Mouse (Mus musculus) neutrophil, adult 5-6 weeks (primary cell): ENCODE measurements around the gene Myo19. TPM values are rescaled to one million over a fixed set of nuclear protein-coding genes. Genes with fewer than 3 reads are reported as not detected.
"Not testable (repeated sequence)": the region's sequence is repeated elsewhere in the genome, so short reads cannot be mapped to it uniquely, and the experiment has no call there.

ENCODE experiments used
- ATAC-seq: fragments of 151-379, 151-347 bp; 2 replicates; pipeline ENCODE4 v1.8.0; 2017; ENCODE audit warnings: mild to moderate bottlenecking, moderate TSS enrichment; ENCODE audit not compliant: insufficient number of reproducible peaks, poor library complexity, low FRiP score, severe bottlenecking; ENCODE audit errors: extremely low read depth
- total RNA-seq: library from RNA; stranded (forward); fragments of 200-1000 nt; gene quantifications from 2 replicates; pipeline ENCODE4 v1.2.3, GENCODE M21; 2017

Gene Myo19
- 4.1 and 4.8 TPM in 2 replicates for total RNA-seq

DNA sequence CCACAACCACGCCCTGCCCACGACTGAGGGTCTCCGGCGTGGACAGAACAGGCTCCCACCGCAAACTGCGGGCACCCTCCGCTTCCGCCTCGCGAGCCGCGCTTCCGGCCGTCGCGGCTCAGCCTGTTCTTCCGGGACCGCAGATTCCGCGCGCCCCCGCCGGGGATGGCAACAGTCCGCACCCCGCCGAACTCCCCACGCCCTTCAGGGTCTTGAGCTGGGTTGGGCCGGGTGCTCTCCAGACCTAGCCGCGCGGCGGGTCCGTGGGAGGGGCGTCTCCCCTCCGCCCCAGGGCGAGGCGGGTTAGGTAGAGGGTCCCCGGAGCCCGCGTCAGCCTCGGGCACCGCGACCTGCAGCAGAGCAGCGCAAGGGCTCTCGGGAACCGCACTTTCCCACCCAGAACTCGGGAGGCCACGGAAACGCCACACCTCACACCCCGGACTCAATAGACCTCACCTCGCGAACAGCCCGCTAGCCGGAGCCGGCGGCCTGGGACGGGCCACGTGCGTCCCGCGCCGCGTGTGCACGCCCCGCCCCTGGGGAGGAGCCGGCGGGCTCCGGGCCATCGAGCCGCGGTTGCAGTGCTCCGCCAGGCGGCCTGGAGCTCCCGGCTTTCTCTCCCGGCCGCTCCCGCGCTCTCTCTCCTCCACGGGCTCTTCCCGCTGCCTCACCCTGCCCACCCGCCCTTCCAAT, at the start of gene Myo19, which contains the start of gene Pigw:
Myo19 (plus strand) TSS at position 377 of the 693 bp plus-strand sequence.
Pigw (minus strand) TSS at position 514 of the 693 bp plus-strand sequence.
- peak; percentile 66 for ATAC-seq

DNA sequence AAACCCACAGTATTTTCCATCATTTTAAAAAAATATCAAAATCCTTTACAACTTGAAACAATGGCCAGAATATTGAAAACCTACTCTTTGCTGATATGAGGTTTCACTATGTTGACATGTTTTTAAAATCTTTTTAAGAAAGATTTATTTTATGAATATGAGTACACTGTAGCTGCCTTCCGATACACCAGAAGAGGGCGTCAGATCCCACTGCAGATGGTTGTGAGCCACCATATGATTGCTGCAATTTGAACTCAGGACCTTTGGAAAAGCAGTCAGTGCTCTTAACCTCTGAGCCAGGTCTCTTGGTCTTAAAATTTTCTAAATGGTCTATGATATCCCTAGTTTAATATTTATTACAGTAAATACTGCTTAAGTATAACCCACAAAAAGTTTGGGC, 40.6 kb upstream of the Myo19 start:
- no peak for ATAC-seq

DNA sequence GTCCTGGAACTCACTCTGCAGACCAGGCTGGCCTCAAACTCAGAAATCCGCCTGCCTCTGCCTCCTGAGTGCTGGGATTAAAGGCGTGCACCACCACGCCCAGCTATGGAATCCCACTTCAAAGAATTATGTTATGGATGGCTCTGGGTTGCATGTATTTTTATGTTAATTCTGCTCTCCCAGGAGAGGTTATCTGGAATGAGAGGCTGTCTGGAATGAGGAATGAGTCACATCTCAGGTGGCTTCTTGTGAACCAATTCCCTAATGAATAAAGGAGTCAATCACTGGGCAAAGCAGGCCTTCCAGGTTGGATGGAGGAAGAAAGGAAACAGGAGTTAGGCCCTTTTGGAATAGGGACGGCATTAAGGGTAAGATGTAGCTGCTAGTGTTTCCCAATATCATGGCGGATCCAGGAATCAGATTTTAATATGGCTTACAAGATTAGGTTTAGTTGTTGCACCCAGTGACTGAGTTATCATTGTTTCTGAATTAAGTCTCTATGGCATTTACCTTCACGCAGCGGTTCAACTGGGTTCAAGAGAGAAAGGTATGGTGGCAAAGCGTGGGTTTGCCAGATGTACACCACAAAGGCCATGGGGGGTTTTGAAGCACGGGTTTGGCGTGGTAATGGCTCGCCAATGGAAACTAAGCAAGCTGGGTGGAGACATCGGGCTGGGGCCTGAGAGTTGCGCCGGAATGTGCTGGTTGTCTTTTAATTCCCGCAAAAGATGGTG, 33.0 kb upstream of the Myo19 start:
- ATAC-seq, result no peak

DNA sequence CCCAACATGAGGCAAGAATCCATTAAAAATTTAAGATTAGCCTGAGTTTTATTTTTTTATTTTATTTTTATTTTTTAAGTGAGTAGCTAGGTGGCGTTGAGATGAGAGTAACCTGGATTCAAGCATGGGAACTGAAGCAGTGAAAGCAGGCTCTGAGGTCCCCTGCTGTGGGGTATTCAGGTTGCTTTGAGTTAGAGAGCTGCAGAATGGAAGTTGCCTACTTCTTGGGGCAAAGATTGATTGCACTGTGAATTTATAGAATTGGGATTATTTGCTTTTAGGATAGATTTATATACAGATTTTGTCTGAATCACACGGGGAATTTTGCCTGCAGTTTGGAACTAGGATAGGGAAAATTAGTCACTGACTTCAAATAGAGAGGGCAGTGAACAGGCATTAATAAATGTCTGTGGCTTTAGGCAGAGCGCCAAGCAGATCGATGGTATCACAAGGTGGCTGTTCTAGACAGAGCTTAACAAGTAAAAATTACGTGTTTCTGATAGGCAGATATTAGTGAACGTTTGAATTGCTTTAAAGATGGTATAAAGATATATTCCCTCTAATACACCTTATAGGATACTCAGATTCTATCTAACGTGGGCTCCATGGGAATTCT, 32.4 kb upstream of the Myo19 start:
- ATAC-seq, result no peak

DNA sequence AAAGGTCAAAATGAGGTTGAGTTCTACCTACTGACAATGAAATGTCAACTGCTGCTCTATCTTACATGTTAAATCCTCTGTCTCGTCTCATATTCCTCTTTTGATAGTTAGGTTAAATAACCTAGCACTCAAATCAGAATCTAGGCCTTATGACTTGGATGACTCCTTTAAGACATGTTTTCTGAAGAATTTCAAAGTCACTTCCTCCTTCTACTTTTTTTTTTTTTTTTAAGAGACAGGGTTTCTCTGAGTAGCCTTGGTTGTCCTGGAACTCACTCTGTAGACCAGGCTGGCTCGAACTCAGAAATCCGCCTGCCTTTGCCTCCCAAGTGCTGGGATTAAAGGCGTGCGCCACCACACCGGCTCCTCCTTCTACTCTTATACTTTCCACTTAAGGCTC, 24.7 kb upstream of the Myo19 start:
- ATAC-seq, result no peak

DNA sequence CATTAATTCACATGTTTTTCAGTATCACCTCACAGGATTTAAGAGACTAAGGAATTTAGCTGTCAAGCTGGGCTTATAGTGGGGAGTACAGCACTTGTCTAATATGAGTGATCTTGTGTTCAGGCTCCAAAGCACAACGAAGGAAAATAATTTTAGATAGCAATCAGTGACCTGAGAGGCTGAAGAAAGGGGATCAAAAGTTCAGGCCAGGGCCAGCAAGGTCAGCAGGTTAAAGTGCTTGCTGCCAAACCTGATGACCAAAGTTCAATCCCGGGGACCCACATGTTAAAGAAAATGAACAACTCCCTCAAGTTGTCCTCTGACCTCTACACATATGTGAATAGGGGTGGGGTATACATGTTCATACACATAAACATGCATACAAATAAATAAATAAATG, 14.7 kb upstream of the Myo19 start:
- ATAC-seq, result no peak

DNA sequence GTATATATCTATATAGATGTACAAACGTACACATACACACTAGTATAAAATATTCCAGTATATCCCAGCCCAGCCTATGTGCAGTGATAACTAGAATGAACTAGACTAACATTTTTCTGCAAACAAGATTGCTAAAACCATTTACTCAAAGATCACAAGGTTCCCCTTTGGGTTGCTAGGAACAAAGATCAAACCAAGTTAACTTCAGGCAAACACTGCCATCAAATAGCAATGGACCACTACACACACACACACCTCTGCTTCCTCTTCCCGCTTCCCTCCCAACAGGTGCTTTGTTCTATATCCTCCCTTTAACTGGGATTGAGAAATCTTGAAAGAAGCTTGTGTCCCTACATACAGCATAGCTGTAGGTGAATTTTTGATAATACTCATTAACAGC, 12.4 kb upstream of the Myo19 start:
- ATAC-seq, result no peak

DNA sequence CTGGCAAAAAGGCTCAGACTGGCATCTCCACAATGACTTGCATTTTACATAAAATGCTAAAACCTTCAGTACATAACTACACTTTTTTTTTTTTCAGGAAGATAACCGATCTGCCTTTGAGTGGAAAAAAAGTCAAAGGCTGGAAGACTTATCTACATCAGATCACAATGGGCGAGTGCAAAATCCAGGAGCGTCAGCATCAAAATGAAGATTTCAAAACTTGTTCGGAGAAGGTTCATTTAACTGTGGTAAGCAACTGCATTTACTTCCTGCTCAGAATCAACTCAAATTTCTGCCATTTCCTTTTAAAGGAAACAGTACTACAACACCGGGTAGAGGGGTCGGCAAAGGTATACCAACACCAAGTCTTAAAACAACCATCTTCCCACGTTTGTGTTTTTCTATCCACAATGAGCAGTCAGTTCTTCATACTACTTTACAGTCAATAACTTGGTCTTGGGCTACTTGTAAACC, 11.1 kb upstream of the Myo19 start:
- no peak for ATAC-seq

DNA sequence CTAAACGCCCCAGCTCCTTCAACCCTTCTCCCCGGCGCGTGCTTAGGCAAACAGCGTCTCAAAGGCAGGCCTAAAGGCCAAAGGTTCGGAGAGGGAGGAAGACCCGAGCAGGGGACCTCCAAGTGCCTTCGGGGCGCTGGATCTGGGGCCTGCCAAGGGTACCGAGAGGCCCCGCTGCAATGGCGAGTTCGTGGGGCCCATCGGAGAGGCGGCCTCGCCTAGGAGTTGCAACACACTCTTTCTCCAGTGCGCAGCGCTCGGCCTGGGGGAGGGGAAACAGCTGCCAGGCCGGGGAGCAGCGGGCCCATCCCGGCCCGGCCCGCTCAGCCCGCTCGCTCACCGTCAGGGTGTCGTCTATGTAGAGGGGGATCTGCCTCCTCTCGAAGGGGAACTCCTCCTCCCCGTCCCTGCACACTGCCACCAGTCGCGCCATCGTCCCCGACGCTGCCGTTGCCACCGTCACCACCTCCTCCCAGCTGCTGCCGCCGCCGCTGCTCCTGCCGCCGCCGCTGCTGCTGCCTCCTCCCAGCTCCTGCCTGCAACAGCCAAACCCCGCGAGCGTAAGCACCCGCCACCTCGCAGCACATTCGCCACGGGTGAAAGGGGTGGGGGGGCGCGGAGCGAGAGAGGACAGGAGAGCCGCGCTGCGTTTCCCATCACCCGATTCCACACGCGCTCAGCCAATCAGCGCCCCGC, 10.3 kb upstream of the Myo19 start:
- ATAC-seq, result peak; percentile 79

DNA sequence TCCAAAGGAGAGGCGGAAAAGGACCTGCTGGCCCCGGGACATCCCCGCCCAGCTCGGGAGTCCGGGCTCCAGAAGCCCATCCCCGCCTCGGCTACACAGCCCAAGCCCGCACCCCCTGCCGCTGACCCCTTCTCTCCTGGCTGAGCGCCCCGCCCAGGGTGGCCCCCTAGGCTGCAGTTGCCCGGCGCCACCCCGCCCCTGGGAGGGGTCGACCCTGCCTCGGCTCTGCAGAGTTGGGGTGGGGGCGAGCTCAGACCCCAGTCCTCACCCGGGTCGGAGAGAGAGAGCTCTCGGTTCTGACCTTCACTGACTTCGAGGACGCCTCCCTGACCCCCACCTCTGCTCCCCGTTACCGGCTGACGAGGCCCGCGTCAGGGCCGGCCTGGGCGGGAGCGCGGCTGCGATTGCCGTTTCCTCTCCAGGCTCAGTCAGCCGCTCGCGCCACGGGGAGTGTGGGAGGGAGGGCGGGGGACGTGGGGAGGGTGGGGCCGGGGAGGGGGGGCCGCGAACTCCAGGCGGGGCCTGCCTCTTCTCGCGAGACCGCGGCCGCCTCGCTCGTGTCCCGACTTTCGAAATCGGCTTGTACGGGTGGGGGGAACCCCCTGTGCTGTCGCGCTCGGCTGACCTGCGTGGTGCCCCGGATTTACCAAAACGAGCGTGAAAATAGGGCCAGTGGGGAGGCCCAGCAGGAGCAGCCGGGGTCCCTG, 9.5 kb upstream of the Myo19 start, which contains the start of gene Ggnbp2:
Ggnbp2 (minus strand) TSS at position 481 of the 707 bp plus-strand sequence.
- peak; percentile 64 for ATAC-seq

DNA sequence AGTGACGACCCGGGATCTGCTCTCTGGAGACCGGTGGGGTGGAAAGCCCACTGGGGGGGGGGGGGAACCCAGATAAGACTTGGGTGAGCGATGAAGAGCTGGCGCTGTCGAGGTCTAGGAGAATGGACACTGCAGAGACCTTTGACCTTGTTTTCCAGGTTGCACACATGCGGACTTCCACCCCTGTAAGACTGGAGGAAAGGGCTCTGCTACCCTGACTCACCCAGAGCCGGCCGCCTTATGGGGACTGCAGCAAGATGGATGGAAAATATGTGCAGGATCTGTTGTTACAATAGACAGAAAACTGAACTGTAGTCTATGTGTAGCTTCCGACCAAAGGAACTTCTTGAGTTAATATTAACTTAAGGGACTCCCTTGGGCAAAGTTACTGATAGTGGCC, 8.9 kb upstream of the Myo19 start:
- no peak for ATAC-seq

DNA sequence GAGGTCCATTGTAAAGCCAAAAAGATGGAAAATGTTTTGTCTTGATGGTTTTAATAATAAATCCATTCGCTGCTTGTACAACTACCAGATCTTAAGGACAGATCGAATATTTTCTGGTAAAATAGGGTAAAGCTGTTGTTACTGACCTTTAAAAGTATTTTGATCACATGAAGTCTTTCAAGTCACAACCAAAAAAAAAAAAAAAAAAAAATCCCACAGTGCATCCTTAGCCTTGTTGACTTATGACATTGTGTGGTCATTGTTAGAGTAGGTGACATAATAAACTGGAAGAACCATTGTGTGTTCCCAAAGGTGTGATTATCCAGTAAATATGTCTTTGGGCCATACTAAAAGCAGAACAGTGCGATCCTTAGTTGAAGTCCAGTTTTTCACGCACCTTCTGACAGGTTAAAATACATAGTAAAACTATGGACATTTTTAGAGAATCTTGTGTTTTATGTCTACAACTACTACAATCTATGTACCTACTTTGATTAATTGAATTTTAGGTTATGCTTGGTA, 8.3 kb upstream of the Myo19 start:
- no peak for ATAC-seq

DNA sequence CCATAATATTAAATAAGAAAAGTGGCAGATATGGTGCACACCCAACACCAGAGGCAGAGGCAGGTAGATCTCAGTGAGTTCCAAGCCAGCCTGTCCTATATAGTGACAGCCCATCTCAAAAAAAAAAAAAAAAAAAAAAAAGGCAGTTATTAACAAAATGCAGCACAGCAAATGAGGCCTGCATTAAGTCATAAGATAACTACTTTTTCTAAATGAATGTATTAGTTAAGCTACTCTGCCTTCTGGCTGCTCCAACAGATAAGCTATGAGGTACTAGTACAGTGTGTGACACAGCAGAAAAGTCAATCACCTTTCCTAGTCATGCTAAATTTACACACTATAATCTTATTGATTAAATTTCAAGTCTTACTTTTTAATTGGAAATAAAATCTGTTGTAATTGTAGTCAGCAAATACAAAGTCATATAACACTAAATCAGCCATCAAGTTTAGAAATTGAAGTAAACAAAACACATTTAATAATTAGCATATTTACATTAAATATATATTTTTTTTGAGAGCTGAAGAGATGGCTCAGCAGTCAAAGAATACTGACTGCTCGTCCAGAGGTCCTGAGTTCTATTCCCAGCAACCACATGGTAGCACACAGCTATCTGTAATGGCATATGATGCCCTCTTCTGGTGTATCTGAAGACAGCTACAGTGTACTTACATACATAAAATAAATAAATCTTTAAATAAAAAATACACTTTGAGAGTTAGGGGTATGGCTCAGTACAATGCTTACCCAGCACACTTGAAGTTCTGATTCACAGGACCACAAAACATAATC, 6.7 kb upstream of the Myo19 start:
- no peak for ATAC-seq

DNA sequence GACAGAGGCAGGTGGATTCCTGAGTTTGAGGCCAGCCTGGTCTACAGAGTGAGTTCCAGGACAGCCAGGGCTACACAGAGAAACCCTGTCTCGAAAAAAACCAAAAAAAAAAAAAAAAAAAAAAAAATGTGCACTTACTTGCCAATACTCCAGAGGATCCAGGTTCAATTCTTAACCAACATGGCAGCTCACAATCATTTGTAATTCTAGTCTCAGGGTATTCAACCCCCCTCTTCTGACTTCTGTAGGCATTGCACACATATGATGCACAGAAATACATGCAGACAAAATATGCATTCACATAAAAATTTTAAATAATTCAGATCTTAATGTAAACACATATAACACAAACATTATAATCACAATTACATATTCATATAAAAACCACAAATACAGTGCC, 3.9 kb upstream of the Myo19 start:
- not testable (repeated sequence) for ATAC-seq

DNA sequence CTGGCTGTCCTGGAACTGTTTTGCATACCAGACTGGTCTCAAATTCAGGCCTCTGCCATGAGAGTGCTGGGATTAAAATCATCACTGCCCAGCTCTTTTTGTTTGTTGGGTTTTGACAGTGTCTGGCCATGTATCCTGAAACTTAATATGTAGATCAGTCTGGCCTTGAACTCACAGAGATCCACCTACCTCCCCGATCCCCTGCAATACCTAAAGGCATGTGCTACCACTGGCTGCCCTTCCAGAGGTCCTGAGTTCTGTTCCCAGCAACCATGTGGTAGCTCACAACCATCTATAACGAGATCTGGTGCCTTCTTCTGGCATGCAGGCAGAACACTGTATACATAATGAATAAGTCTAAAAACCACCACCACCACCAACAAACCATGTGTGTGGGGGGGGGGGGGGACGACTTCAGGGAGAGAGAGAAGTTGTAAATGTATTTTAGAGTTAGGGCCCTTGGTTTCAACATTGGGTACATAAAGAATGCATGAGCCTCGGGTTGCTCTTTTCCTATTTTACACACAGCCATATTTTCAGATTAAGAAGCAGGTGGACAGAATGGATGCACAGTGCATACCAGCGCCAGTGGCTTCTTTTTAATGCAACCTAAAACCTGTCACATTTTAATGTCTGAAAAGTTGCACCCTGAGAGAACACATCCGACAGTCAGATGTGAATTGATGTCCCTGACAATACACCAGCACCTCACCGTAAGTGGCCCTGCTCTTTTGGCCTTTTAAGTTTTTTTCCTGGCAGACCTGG, 759 bp upstream of the Myo19 start:
- ATAC-seq, result no peak

DNA sequence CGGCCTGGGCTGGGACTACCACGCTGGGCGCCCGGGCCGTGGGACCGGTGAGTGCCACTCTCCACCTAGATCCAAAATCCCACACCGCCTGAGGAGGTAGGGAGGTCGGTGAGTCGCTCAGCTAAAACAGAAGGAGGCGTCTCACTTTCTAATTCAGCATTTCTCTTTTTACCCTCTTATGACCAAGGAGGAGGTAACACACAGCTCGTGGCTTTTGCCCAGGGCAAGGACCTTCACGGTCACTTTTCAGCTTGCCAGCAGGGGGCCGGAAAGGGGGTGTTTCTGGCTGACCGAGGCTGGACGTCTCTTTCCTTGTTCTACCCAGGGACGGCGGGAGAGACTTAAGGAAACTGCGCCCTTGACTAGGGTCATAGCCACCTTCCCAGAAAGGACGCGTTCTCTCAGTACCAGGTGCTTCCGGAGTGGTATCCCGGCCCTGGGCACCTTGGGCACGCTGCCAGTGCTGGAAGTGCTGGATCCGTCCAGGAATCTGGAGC, 565 bp downstream of the Myo19 start:
- peak; percentile 26; the same call in 1 of the 2 replicates for ATAC-seq

DNA sequence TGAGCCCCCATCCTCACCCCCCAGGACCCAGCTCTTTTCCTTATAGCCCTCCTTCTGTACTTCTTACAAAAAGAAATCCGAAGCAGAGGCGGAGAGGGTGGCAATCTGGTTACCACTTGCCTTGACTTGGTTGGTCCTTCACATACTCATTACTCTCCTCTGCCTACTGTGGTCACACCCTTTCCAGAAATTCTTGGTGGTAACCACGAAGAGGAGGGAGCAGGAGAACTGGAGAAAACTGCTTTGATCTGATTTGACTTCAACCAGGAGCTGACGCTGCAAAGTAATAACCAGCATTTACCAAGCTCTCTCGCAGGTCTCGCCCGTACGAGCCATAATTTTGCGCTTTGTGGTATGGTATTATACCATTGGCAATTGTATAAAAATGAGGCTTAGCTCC, 1.0 kb downstream of the Myo19 start:
- no peak for ATAC-seq
